Mouse (Mus musculus) hindbrain, postnatal 0 days (tissue): ENCODE results near the gene Pla2g2f. TPM values are rescaled to one million over a fixed set of nuclear protein-coding genes. Genes with fewer than 3 reads are reported as not detected.

Source experiments
- ATAC-seq: fragments of 200-750 bp; cut with Nextera tagmentation; 2 replicates; pipeline ENCODE4 v1.8.0; 2017; ENCODE audit warnings: mild to moderate bottlenecking, moderate TSS enrichment, moderate library complexity
- DNase-seq: peaks from one replicate; pipeline ENCODE4 v3.0.0-alpha.2; 2015; ENCODE audit warnings: low spot score
- H3K27ac ChIP-seq: fragments of 300-500 bp; sonication (generic); 2 replicates; pipeline ENCODE4 v1.5.1; 2014; ENCODE audit warnings: mild to moderate bottlenecking
- H3K27me3 ChIP-seq: fragments of 300-500 bp; sonication (generic); 2 replicates; pipeline ENCODE4 v1.6.1; 2014; ENCODE audit warnings: low read length, mixed read lengths; ENCODE audit not compliant: insufficient read depth
- H3K36me3 ChIP-seq: fragments of 300-500 bp; sonication (generic); 2 replicates; pipeline ENCODE4 v1.6.1; 2014; ENCODE audit warnings: low read length, mixed read lengths; ENCODE audit not compliant: insufficient read depth
- H3K4me1 ChIP-seq: fragments of 300-500 bp; sonication (generic); 2 replicates; pipeline ENCODE4 v1.6.1; 2014; ENCODE audit warnings: antibody characterized with exemption, low read length, mixed read lengths; ENCODE audit not compliant: insufficient read depth
- H3K4me2 ChIP-seq: fragments of 300-500 bp; sonication (generic); 2 replicates; pipeline ENCODE4 v1.6.1; 2014; ENCODE audit warnings: low read depth, mild to moderate bottlenecking, low read length, moderate library complexity, mixed read lengths
- H3K4me3 ChIP-seq: fragments of 300-500 bp; sonication (generic); 2 replicates; pipeline ENCODE4 v1.5.1; 2014; ENCODE audit warnings: low read length
- H3K9ac ChIP-seq: fragments of 300-500 bp; sonication (generic); replicated peaks from 2 replicates; pipeline ENCODE4 v1.6.1; 2014; ENCODE audit warnings: mild to moderate bottlenecking, low read length, moderate library complexity, mixed read lengths
- H3K9me3 ChIP-seq: fragments of 300-500 bp; sonication (generic); 2 replicates; pipeline ENCODE4 v1.6.1; 2016; ENCODE audit warnings: low read length, mixed read lengths
- CTCF ChIP-seq: IDR thresholded peaks from 2 replicates; pipeline ENCODE4 v1.5.1; 2016; ENCODE audit warnings: antibody characterized with exemption, control low read depth, low read depth
- WGBS: fragments of 180-500 bp; shearing (Covaris S2); extraction: QIAGEN DNeasy Blood & Tissue Kit; methylation state at CpG from one replicate; pipeline ENCODE4 v1.1.7; 2014; 5-methylcytosine and 5-hydroxymethylcytosine counted together
- polyA plus RNA-seq: library from polyadenylated mRNA; unstranded; fragments of >200 nt; fragmentation: Nextera tagmentation; extraction: Ambion mirVana; gene quantifications from 2 replicates; pipeline ENCODE4 v1.2.1, GENCODE M21; 2015
- total RNA-seq: library from RNA; depleted of rRNA; stranded (reverse); fragments of >200 nt; gene quantifications from 2 replicates; pipeline ENCODE4 v1.2.3, GENCODE M21; 2014

The Pla2g2f gene
- total and polyA plus RNA-seq, 2 experiments from 2014 or later, result 0.11 TPM; not detected in 1

- Histone ChIP-seq H3K4me3 (no peak overlapping the region), H3K27ac (no peak overlapping the region)
- whole genome bisulfite sequencing, result 63% methylated on average over 4 of the region's 4 CpGs
Measured at GRCm38 (mm10) chr4:138797217-138797570, 39.8 kb upstream of the Pla2g2f start.

GRCm38 (mm10) chr4:138796513-138797216 lies 39.2 kb upstream of the Pla2g2f start:
- no peak for ATAC-seq
- WGBS, result 31% methylated on average over 6 of the region's 6 CpGs
- no peaks in the 10 kb centered on the region for H3K27me3 ChIP-seq
- peaks cover 12% of the 10 kb centered on the region; the same call in 1 of the 2 replicates for H3K4me1 ChIP-seq
- no peak overlapping the region for H3K4me2 ChIP-seq
- H3K9me3 ChIP-seq, result no peaks in the 10 kb centered on the region
- H3K9ac ChIP-seq, result no peak overlapping the region
- no peak overlapping the region for H3K4me3 ChIP-seq
- no peak for TF ChIP-seq CTCF
- H3K36me3 ChIP-seq, result no peaks in the 10 kb centered on the region
- no peak overlapping the region for H3K27ac ChIP-seq
- DNase-seq, result peak; percentile 20

More at GRCm38 (mm10) chr4:138797217-138797570, 39.8 kb upstream of the Pla2g2f start:
- Histone ChIP-seq H3K4me2 (no peak overlapping the region), H3K36me3 (no peaks in the 10 kb centered on the region), H3K9ac (no peak overlapping the region), H3K27me3 (no peaks in the 10 kb centered on the region), H3K4me1 (peaks cover 12% of the 10 kb centered on the region; the same call in 1 of the 2 replicates), H3K9me3 (no peaks in the 10 kb centered on the region)
- DNase-seq (peak; percentile 13), ATAC-seq (no peak)
- TF ChIP-seq CTCF, result no peak

- WGBS, result 90% methylated on average over 6 of the region's 6 CpGs
Measured at GRCm38 (mm10) chr4:138794344-138794743, 36.9 kb upstream of the Pla2g2f start.

DNA sequence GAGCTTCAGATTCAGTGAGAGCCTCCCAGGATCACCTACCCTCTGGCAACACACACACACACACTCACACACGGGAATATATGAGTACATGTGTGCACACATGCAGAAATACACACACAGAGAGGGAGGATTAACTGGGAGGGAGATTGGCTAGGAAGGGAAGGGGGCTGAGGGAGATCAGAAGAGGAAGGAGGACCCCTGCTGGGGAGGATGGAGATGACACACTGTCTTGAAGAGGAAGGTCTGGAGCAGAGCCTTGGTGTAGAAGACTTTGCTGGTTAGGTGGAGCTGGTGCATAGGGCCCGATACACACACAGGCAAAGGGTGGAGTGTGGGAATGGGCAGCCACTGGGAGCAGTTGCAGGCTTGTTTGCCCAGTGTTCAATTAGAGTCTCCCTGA lies 35.9 kb upstream of the Pla2g2f start:
- H3K9me3 ChIP-seq, result no peaks in the 10 kb centered on the region
- no peaks in the 10 kb centered on the region for H3K36me3 ChIP-seq
- no peak overlapping the region for H3K27ac ChIP-seq
- H3K4me1 ChIP-seq, result no peaks in the 10 kb centered on the region
- ATAC-seq, result 0 out of 2 replicates have a peak, but pooled peaks have one; percentile 4
- 57% methylated on average over 2 of the region's 2 CpGs for WGBS
- no peak overlapping the region for H3K4me3 ChIP-seq
- peak; percentile 67 for DNase-seq
- H3K27me3 ChIP-seq, result no peaks in the 10 kb centered on the region
- H3K9ac ChIP-seq, result no peak overlapping the region
- no peak overlapping the region for H3K4me2 ChIP-seq
- peak; percentile 73 for TF ChIP-seq CTCF

More at GRCm38 (mm10) chr4:138794344-138794743, 36.9 kb upstream of the Pla2g2f start:
- no peaks in the 10 kb centered on the region for H3K9me3 ChIP-seq
- H3K4me2 ChIP-seq, result no peak overlapping the region
- H3K27ac ChIP-seq, result no peak overlapping the region
- no peak overlapping the region for H3K9ac ChIP-seq
- ATAC-seq, result no peak
- no peaks in the 10 kb centered on the region for H3K4me1 ChIP-seq
- no peak for DNase-seq
- no peak for TF ChIP-seq CTCF
- H3K27me3 ChIP-seq, result no peaks in the 10 kb centered on the region
- H3K4me3 ChIP-seq, result no peak overlapping the region
- H3K36me3 ChIP-seq, result no peaks in the 10 kb centered on the region

- Histone ChIP-seq H3K9me3 (no peaks in the 10 kb centered on the region), H3K4me3 (no peak overlapping the region), H3K36me3 (no peaks in the 10 kb centered on the region), H3K27ac (no peak overlapping the region), H3K4me2 (no peak overlapping the region), H3K9ac (no peak overlapping the region), H3K4me1 (no peaks in the 10 kb centered on the region), H3K27me3 (no peaks in the 10 kb centered on the region)
- DNase-seq, result no peak
- TF ChIP-seq CTCF, result no peak
- no peak for ATAC-seq
- 66% methylated on average over 9 of the region's 9 CpGs for WGBS
Measured at GRCm38 (mm10) chr4:138792599-138792998, 35.2 kb upstream of the Pla2g2f start.

DNA sequence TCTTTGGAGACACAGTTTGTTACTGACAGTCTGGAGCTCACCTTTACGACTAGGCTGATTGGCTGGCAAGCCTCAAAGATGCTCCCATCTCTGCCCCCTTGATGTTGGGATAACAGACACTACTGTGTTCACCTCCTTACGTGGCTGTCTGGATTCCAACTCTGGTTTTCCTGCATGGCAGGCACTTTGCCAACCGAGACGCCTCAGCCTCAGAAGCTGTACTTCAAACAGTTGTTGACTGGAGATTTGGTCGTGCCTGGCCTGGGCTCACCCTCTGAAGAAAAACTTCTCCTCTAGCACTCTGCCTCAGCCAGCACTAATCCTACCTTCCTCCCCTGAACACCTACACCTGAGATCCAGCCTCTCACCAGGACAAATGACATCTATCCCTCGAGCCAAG lies 34.0 kb upstream of the Pla2g2f start:
- Histone ChIP-seq H3K4me1 (no peaks in the 10 kb centered on the region), H3K27ac (no peak overlapping the region), H3K27me3 (no peaks in the 10 kb centered on the region), H3K36me3 (no peaks in the 10 kb centered on the region), H3K4me2 (no peak overlapping the region), H3K9ac (no peak overlapping the region), H3K4me3 (no peak overlapping the region), H3K9me3 (no peaks in the 10 kb centered on the region)
- TF ChIP-seq CTCF, result no peak
- DNase-seq (no peak), ATAC-seq (no peak)
- 67% methylated on average over 6 of the region's 6 CpGs for WGBS

GRCm38 (mm10) chr4:138788381-138788780 lies 31.0 kb upstream of the Pla2g2f start:
- Histone ChIP-seq H3K27ac (no peak overlapping the region), H3K36me3 (no peaks in the 10 kb centered on the region), H3K4me2 (no peak overlapping the region), H3K9me3 (no peaks in the 10 kb centered on the region), H3K4me1 (no peaks in the 10 kb centered on the region), H3K9ac (no peak overlapping the region), H3K27me3 (no peaks in the 10 kb centered on the region), H3K4me3 (no peak overlapping the region)
- TF ChIP-seq CTCF, result no peak
- 81% methylated on average over 4 of the region's 4 CpGs for WGBS
- no peak for DNase-seq
- no peak for ATAC-seq
